Mouse (Mus musculus) forebrain, embryonic 15.5 days (tissue): ENCODE measurements around the gene Ncmap. TPM values are rescaled to one million over a fixed set of nuclear protein-coding genes. Genes with fewer than 3 reads are reported as not detected.

ENCODE experiments used
- ATAC-seq: fragments of 200-750 bp; cut with Nextera tagmentation; replicated peaks from 2 replicates; pipeline ENCODE4 v1.8.0; 2017; ENCODE audit warnings: mild to moderate bottlenecking, moderate TSS enrichment, moderate library complexity
- H3K27ac ChIP-seq: fragments of 300-500 bp; sonication (generic); replicated peaks from 2 replicates; pipeline ENCODE4 v1.5.1; 2015; ENCODE audit warnings: mild to moderate bottlenecking, inconsistent platforms
- H3K27me3 ChIP-seq: fragments of 300-500 bp; sonication (generic); 2 replicates; pipeline ENCODE4 v1.6.1; 2015; ENCODE audit warnings: inconsistent platforms
- H3K36me3 ChIP-seq: fragments of 300-500 bp; sonication (generic); 2 replicates; pipeline ENCODE4 v1.6.1; 2015; ENCODE audit warnings: mild to moderate bottlenecking, inconsistent platforms
- H3K4me1 ChIP-seq: fragments of 300-500 bp; sonication (generic); 2 replicates; pipeline ENCODE4 v1.6.1; 2015; ENCODE audit warnings: inconsistent platforms
- H3K4me2 ChIP-seq: fragments of 300-500 bp; sonication (generic); replicated peaks from 2 replicates; pipeline ENCODE4 v1.6.1; 2015; ENCODE audit warnings: mild to moderate bottlenecking, inconsistent platforms
- H3K4me3 ChIP-seq: fragments of 300-500 bp; sonication (generic); 2 replicates; pipeline ENCODE4 v1.5.1; 2015; ENCODE audit warnings: mild to moderate bottlenecking, inconsistent platforms
- H3K9ac ChIP-seq: fragments of 300-500 bp; sonication (generic); replicated peaks from 2 replicates; pipeline ENCODE4 v1.6.1; 2015; ENCODE audit warnings: mild to moderate bottlenecking, inconsistent platforms
- H3K9me3 ChIP-seq: fragments of 300-500 bp; sonication (generic); 2 replicates; pipeline ENCODE4 v1.6.1; 2016; ENCODE audit warnings: inconsistent platforms
- WGBS: fragments of 180-500 bp; shearing (Covaris S2); methylation state at CpG from one replicate; pipeline ENCODE4 v1.1.7; 2015; ENCODE audit warnings: mixed read lengths; 5-methylcytosine and 5-hydroxymethylcytosine counted together
- microRNA counts: library from miRNA; unstranded; fragments of <30 nt; microRNA quantifications from one replicate; lab custom pipeline; 2016
- microRNA-seq: library from miRNA; unstranded; fragments of <30 nt; microRNA quantifications from one replicate; pipeline ENCODE4, GENCODE M21; 2016
- polyA plus RNA-seq: library from polyadenylated mRNA; unstranded; fragments of >200 nt; fragmentation: Nextera tagmentation; extraction: Ambion mirVana; gene quantifications from 2 replicates; pipeline ENCODE4 v1.2.1, GENCODE M21; 2015

The Ncmap gene
- polyA plus RNA-seq, 1 experiment from 2014 or later: 0.50 TPM

- Histone ChIP-seq H3K4me3 (no peak overlapping the region), H3K9me3 (no peaks in the 10 kb centered on the region), H3K27me3 (no peaks in the 10 kb centered on the region), H3K27ac (no peak overlapping the region), H3K4me1 (no peaks in the 10 kb centered on the region), H3K36me3 (peaks cover 96% of the 10 kb centered on the region), H3K4me2 (no peak overlapping the region), H3K9ac (no peak overlapping the region)
- 81% methylated on average over 9 of the region's 9 CpGs for WGBS
- no peak for ATAC-seq
Measured at GRCm38 (mm10) chr4:135335327-135336022, 62.6 kb downstream of the Ncmap start.

- WGBS: 94% methylated on average over 3 of the region's 3 CpGs
Measured at GRCm38 (mm10) chr4:135326469-135326868, 71.6 kb downstream of the Ncmap start.

GRCm38 (mm10) chr4:135326046-135326445, 72.0 kb downstream of the Ncmap start:
- Histone ChIP-seq H3K9me3 (no peaks in the 10 kb centered on the region), H3K4me1 (no peaks in the 10 kb centered on the region), H3K4me2 (no peak overlapping the region), H3K9ac (no peak overlapping the region), H3K36me3 (peaks cover 90% of the 10 kb centered on the region), H3K27ac (no peak overlapping the region), H3K27me3 (no peaks in the 10 kb centered on the region), H3K4me3 (no peak overlapping the region)
- ATAC-seq: no peak

More at GRCm38 (mm10) chr4:135326469-135326868, 71.6 kb downstream of the Ncmap start:
- Histone ChIP-seq H3K4me3 (no peak overlapping the region), H3K36me3 (peaks cover 90% of the 10 kb centered on the region), H3K4me2 (no peak overlapping the region), H3K9me3 (no peaks in the 10 kb centered on the region), H3K27me3 (no peaks in the 10 kb centered on the region), H3K27ac (no peak overlapping the region), H3K4me1 (no peaks in the 10 kb centered on the region), H3K9ac (no peak overlapping the region)
- no peak for ATAC-seq

- Histone ChIP-seq H3K4me1 (no peaks in the 10 kb centered on the region), H3K27ac (no peak overlapping the region), H3K9me3 (no peaks in the 10 kb centered on the region), H3K27me3 (no peaks in the 10 kb centered on the region), H3K4me3 (no peak overlapping the region), H3K4me2 (no peak overlapping the region), H3K9ac (no peak overlapping the region), H3K36me3 (peaks cover 91% of the 10 kb centered on the region)
- WGBS: 70% methylated on average over 8 of the region's 8 CpGs
- no peak for ATAC-seq
Measured at GRCm38 (mm10) chr4:135323021-135323420, 75.0 kb downstream of the Ncmap start.

MicroRNAs encoded within 50 kb of the gene (microRNA counts, 519-probe panel; counts per million panel counts)
- microRNA mmu-miR-700 (lab: Ali Mortazavi, UCI): 1,968 counts per million, percentile 23 among the panel's probes with 10 or more counts

Small RNA genes lying within 50 kb of the gene (microRNA-seq; reads per million reads assigned to microRNA genes)
- gene Mir700: 202 reads per million, percentile 63 among the genes with 10 or more reads in this experiment

Other genes with a start within 250 kb of the Ncmap start
- 114 and 116 TPM in 2 replicates for gene Clic4, start 125.4 kb downstream of the Ncmap start, polyA plus RNA-seq
- gene Srrm1, start 44.9 kb downstream of the Ncmap start, polyA plus RNA-seq: 202 and 208 TPM in 2 replicates
- 25.4 and 27.4 TPM in 2 replicates for gene Rcan3, start 35.6 kb upstream of the Ncmap start, polyA plus RNA-seq
- 0.18 TPM in 1 of 2 replicates, not detected in the other for gene Stpg1, start 96.6 kb upstream of the Ncmap start, polyA plus RNA-seq
- 4.3 and 6.6 TPM in 2 replicates for gene Nipal3, start 96.8 kb upstream of the Ncmap start, polyA plus RNA-seq
- 0.53 and 0.69 TPM in 2 replicates for gene Grhl3, start 175.4 kb upstream of the Ncmap start, polyA plus RNA-seq